ENCODE assay signal across 8 mouse cellular contexts in the genomic region with DNA sequence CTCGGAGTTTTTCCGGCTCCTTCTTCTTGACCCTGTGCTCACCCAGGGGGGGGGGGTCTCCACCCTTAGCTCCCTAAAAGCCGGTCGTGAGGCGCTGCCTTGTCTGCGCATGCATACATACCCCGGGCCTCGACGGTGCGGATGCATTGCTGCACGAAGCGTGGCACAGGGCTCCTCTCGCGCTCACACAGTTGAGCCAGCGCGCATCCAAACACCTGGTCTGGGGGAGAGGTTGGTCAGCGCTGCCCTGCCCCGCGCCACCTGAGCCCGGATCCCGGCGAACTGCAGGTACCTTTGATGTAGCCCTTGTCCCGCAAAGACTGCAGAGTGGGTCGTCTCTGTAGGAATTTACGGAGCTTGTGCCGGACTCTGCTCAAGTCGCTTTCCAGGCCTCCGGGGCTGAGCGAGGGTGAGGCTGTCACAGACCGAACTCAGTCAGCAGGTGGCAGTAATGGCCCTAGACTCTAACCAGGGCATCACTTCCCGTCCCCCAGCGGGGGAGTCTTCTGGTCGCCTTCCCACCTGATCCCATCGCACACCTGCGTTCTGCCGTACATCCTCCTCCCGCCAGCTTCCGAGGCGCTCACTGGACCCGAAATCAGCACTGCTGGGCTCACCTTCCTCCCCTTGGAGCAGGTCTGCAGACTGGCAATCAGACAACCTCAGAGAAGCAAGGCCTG. TPM values are rescaled to one million over a fixed set of nuclear protein-coding genes. Genes with fewer than 3 reads are reported as not detected.
DNase-seq lines count a peak whose midpoint lies in the region; ATAC-seq lines count a peak whose summit lies in the region.

No protein-coding gene starts in this region.

- H3K9me3 ChIP-seq in lung, embryonic 16.5 days (ENCODE audit: control insufficient read depth, low read length) = no peaks in the 10 kb centered on the region

- H3K27ac ChIP-seq in lung, embryonic 16.5 days (ENCODE audit: low read length) = no peak overlapping the region

- peak; percentile 43; the same call in 1 of the 2 replicates for ATAC-seq in lung, embryonic 16.5 days (ENCODE audit: low read depth)

- H3K9ac ChIP-seq in lung, embryonic 16.5 days (ENCODE audit: low read length) = no peak overlapping the region

- H3K36me3 ChIP-seq in lung, embryonic 16.5 days (ENCODE audit: control insufficient read depth, insufficient read depth, low read length) = no peaks in the 10 kb centered on the region
- H3K36me3 ChIP-seq in splenic B cell, adult 2 months (ENCODE audit: control insufficient read depth, insufficient read depth, low read length, poor library complexity, severe bottlenecking) = peaks cover 14% of the 10 kb centered on the region; the same call in 1 of the 2 replicates

- H3K4me3 ChIP-seq in lung, embryonic 16.5 days (ENCODE audit: low read length) = no peak overlapping the region

- WGBS in lung, embryonic 16.5 days = 24% methylated on average over 40 of the region's 40 CpGs

- H3K4me2 ChIP-seq in lung, embryonic 16.5 days (ENCODE audit: low read depth, low read length) = no peak overlapping the region

- H3K4me1 ChIP-seq in lung, embryonic 16.5 days (replicated peaks; ENCODE audit: control insufficient read depth, insufficient read depth, low read length) = peaks cover 4% of the 10 kb centered on the region

- peak; percentile 41 for DNase-seq in ovary, postnatal 36 days (ENCODE audit: low spot score)
- no peak for DNase-seq in ovary, adult 18-20 months (ENCODE audit: low spot score)
- DNase-seq in cerebellum, adult 9-10 months = peak; percentile 84
- peak; percentile 63 for DNase-seq in forelimb bud, embryonic 11.5 days (ENCODE audit: low read depth, low spot score)
- peak; percentile 57 for DNase-seq in kidney, adult 18-20 months
- peak; percentile 43 for DNase-seq in splenic B cell, adult 2 months (ENCODE audit: low read depth, low spot score)
- DNase-seq in ovary, postnatal 14 days (ENCODE audit: low spot score) = no peak

- peaks cover 19% of the 10 kb centered on the region for H3K27me3 ChIP-seq in lung, embryonic 16.5 days (ENCODE audit: control insufficient read depth, insufficient read depth, low read depth, low read length)
- H3K27me3 ChIP-seq in splenic B cell, adult 2 months (ENCODE audit: control insufficient read depth, insufficient read depth, low read length, poor library complexity, severe bottlenecking) = no peaks in the 10 kb centered on the region

RNA-seq across cellular contexts. Expression of gene Arhgap27, which starts 29.6 kb away (rescaled TPM):
- polyA plus RNA-seq in lung, embryonic 16.5 days (2015; fragmentation: Nextera tagmentation; extraction: Ambion mirVana) = 14.1 and 15.7 TPM in 2 replicates

Comparison
In these comparisons a context has a peak if more than half of its experiments do, and no peak if none do; other contexts are left out.
1. DNase-seq: peak in ovary, postnatal 36 days (single experiment), cerebellum, adult 9-10 months (single experiment), forelimb bud, embryonic 11.5 days (single experiment), kidney, adult 18-20 months (single experiment) and splenic B cell, adult 2 months (single experiment); none in ovary, adult 18-20 months (single experiment) and ovary, postnatal 14 days (single experiment).